Mouse (Mus musculus) heart, adult 8-10 months (tissue): Measurements from ENCODE around the gene Kri1. TPM values are rescaled to one million over a fixed set of nuclear protein-coding genes. Genes with fewer than 3 reads are reported as not detected.
"Not testable (repeated sequence)": the region's sequence is repeated elsewhere in the genome, so short reads cannot be mapped to it uniquely, and the experiment has no call there.

Experiments used
- DNase-seq: peaks from one replicate; pipeline ENCODE4 v3.0.0; 2022; ENCODE audit warnings: low spot score
- total RNA-seq, 4 experiments: library from RNA; stranded (reverse); gene quantifications; 2 replicates each; pipeline ENCODE4 v1.2.4; 2022

The Kri1 gene
- total RNA-seq, 4 experiments from 2014 or later, result 16.2 to 18.3 (median 17.3) TPM

GRCm38 (mm10) chr9:21315421-21315820 is 27.7 kb upstream of the Kri1 start:
- no peak for DNase-seq

DNA sequence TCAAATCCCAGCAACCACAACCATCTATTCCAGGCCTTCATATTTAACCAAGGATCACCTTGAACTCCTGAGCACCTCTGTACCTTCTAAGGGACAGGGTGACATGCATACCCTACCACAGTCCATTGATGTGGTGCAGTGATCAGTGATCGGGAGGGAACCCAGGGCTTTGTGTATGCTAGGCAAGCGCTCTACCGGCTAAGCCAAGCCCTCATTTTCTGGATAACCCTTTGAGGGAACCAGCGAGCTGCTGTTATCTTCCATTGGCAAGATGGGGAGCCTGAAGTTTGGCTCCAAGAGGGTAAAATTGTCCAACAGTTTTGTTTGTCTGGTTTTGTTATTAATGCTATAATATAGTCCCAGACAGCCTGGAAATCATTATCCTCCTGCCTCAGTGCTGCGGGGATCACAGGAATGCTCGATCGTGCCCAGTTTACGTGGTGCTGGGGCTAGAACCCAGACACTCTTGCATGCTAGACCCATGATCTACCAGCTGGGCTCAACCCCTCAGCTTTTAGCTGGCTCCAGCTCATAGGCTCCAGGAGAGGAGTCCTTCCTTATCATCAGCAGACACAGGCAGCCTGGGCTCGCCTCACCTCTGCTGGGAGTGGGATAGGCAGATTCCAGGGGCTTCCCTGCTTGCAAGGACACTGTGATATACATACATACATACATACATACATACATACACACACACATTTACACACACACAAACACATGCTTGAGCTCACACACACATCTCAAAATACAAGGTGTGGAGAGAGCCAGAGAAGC is 26.8 kb upstream of the Kri1 start:
- no peak for DNase-seq

- DNase-seq, result peak; percentile 89
These were observed 25.6 kb upstream of the Kri1 start for GRCm38 (mm10) chr9:21313394-21313793.

GRCm38 (mm10) chr9:21312134-21312533 is 24.4 kb upstream of the Kri1 start, which contains the start of gene Ap1m2:
Gene Ap1m2, minus strand, starts transcription at chr9:21312337.
- no peak for DNase-seq

- no peak for DNase-seq
These were observed 23.9 kb upstream of the Kri1 start for GRCm38 (mm10) chr9:21311695-21312094.

DNA sequence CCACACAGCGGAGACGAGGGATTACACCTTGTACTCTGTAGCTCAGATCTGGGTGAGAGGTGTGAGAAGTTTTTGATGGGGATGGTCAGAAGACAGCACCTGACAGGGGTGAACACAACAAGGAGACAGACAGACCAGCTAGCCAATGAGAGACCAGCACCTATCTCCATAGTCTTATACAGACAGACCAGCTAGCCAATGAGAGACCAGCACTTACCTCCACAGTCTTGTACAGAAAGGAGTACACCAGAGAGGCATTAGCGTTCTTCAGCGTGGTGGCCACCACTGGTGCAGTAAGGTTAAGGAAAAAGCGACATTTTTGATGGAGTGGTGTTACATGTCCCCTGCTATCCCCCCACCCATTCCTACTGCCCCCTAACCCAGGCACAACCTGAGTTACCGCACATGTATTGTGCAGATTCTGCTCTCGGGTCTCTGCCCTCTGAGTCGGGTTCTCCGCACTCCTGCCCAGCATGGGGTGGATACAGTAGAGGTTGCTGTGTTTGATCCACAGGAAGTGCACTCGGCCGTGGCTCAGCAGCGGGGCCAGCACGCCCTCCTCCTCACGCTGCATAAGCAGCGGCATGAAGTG is 21.5 kb upstream of the Kri1 start:
- DNase-seq, result no peak

DNA sequence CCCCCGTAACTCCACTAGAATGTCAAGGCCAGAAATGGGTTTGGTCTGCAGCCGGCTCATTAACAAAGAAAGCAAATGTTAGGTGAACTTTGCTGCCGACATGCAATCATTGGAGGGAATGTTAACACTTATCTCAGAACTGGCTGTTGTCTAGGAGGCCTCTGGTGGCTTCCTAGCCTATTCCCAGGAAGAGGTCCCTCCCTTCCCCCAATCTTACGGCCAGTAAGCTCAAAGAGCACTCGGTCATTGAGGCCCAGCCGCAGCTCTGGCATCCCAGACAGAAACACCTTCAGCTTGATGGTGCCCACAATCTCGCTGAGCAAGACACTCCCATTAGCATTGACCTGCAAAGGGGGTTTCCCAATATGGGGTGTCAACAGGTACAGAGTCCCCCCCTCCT is 17.3 kb upstream of the Kri1 start:
- DNase-seq, result no peak

DNA sequence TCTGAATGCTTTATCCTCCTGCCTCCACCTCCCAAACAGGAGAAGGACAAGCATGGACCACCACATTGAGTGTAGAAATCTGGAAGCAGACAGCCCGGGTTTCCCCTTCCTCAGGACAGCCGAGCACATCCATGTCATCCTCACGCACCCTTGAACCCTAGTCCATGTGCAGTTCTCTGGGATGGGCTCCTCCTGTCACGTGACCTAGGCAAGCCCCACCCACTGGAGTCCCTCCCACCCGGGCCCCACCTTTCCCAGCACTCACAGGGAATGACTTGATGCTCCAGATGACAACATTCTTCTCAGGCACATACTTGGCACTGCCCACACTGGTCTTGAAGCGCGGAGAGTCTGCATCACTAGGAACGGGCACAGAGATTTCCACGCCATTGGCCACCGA is 11.2 kb upstream of the Kri1 start:
- no peak for DNase-seq

GRCm38 (mm10) chr9:21292271-21292670 is 4.5 kb upstream of the Kri1 start:
- DNase-seq, result no peak

GRCm38 (mm10) chr9:21291868-21292267 is 4.1 kb upstream of the Kri1 start:
- DNase-seq, result not testable (repeated sequence)

DNA sequence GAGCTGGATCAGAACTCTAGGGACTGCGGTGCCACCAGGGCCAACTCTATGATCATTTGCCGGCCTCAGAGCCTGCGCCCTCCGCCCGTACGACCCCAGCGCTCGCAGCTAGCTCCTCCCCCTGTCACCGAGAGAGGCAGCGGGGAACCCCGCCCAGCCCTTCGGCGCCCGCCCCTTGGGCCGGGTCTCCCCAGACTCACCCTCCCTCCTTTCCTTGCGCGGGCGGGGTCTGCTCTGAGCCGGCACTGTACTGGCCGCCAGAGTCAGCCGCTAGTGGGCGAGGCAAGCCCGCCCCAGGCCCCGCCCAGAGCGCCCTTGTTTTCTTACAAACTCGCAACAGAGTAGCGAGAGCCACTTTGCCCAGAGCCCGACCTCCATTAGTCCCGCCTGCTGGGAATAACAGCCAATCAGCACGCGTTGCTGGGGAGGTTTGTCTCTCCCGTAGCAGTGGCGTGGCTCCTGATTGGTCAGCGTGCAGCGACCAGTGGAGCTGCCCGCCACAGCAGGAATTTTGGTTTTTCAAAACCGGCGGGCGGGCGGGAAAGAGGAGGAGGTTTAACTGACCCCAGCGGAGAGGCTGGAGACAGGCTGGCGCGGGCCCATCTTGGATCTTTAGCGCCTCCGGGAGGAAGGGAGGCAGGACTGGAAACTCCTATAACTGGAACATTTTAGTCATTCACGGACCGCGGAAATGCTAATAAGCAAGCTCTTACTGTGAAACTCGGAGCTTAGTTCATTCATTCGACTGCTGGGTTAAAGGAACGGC is 3.4 kb upstream of the Kri1 start, which contains the start of gene Cdkn2d:
TSS of gene Cdkn2d (minus strand) at position 386 of the 766 bp plus-strand sequence.
- DNase-seq, result peak; percentile 100

DNA sequence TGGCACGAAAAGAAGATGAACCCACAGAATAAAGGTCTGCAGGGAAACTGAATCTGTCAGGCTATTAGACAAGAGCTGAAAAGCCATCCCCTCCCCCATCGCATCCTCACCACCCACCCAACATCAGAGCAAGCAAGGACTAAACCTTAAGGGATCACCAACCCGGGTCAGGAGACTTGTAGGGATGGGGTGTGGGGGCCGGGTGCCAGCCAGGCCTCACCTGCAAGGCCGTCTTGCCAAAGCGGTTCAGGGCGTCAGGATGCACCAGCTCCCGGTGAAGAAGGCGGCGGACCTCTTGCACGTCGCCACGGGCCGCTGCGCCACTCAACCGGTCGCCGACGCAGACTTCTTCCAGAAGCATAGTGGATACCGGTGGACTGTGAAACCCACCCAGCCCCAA is 2.8 kb upstream of the Kri1 start:
- DNase-seq, result no peak

DNA sequence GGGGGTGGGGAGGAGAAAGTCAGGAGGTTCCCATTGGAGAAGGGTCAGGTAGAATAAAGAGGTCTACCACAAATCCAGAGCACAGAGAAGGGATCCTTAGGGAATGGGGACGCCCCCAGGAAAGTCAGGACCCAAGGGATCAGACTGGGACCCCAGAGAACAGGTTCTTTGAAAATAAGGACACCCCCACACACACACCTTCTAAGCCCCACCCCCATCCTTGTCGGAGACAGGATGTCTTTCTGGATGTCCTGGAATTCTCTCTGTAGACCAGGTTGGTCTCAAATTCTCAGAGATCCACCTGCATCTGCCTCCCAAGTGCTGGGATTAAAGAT is 1.5 kb upstream of the Kri1 start:
- DNase-seq, result no peak

DNA sequence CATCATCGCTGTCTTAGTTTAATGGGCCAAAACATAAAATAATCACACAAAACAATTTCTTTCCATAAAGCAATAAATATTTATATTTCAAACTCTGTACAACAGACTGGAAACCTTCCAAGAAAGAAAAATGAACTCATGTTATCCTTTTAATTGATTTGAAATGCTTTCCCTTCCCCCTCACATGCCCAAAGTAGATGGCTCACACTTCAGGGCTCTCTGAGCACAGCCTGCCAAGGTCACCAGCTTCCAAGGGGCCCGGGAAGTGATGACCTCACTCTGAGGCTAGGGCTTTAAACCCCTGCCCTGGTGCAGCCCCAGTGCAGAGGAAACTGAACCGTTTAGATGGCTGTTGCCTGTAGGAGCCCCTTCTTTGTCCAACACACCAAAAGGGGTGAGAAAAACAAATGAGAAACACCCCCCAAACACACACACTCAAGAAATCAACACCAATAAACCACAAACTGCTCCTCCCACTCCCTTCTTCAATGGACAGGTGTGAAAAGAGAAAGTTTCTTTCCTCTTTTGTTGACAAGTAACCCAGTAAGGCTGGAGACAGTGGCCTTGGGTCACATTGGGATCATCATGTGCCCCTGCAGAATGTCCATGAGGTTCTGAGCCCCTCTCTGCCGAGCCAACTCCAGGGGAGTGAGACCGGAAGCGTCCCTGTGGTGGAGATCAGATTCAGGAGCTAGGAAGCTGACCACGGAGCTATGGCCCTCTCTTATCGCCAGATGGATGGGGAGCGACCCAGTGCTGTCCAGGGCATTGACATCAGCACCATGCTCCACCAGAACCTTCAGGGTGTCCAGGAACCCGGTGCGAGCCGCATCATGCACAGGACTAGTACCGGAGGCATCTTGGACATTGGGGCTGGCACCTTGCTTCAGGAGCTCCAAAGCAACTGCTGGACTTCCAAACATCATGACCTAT is 901 bp upstream of the Kri1 start:
- DNase-seq, result no peak

DNA sequence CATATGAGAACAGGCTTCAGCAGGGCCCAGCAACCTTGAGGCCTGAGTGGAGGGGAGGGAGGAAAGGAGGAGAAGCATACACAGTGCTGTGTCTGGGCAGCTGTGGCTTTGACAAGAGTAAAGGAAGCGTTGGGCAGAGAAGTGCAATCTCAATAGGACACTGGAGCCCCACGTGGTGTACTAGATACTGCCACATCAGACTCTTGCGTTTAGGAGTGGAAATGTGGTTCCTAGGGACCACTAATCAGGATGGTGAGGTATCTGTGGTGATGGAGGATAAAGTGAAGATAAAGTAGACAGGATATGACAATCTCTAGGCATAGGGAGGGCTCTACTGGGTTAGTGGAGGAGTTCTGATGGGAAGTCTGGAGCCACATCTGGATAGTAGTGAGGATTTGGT is 1.0 kb downstream of the Kri1 start:
- no peak for DNase-seq

- DNase-seq, result no peak
These were observed 3.8 kb downstream of the Kri1 start for GRCm38 (mm10) chr9:21283994-21284393.

GRCm38 (mm10) chr9:21283591-21283990 is 4.2 kb downstream of the Kri1 start:
- DNase-seq, result no peak

- no peak for DNase-seq
These were observed 10.0 kb downstream of the Kri1 start for GRCm38 (mm10) chr9:21277776-21278175.

DNA sequence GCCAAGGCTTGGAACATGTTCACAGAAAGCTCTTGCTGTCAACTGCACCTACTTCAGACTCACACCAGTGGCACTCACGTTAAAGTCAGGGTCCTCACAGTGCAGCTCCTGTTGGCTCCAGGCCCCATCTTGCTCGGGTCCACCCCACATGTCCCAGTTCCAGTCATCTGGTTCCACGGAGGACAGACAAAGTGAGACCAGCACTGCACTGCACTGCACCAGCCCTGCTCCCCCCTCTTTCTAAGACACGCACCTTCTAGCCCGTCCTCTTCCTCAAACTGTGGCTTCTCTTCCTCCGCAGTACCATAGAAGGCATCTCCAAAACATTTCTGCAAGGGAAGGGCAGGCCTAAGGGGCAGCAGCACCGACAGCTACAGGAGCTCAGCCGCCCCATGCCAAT is 11.5 kb downstream of the Kri1 start:
- no peak for DNase-seq

DNA sequence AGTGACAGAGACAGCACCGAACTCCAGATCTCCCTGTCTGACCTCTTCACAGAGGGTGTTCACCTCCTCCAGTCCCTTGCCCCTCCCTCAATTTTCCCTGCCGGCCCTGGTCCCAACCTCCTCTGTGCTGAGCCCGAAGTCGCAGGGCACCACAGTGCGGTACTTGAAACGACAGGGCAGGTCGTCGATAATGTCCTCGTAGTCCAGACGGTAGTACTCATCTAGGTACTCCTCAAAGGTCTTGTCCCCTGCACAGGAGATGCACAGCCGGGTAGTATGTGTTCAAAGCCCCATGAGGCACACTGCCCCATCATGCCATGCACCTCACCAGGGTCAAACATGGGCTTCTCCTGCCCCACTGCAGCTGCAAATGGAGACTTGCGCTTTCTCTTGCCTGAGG is 12.0 kb downstream of the Kri1 start:
- no peak for DNase-seq

- no peak for DNase-seq
These were observed 12.6 kb downstream of the Kri1 start for GRCm38 (mm10) chr9:21275013-21275710.
